Mouse (Mus musculus) kidney, postnatal 0 days (tissue): Measurements from ENCODE around the gene Cd3e. TPM values are rescaled to one million over a fixed set of nuclear protein-coding genes. Genes with fewer than 3 reads are reported as not detected.

Source experiments
- ATAC-seq: fragments of 200-750 bp; cut with Nextera tagmentation; replicated peaks from 2 replicates; pipeline ENCODE4 v1.8.0; 2017; ENCODE audit warnings: low read depth, moderate number of reproducible peaks, moderate TSS enrichment, moderate library complexity; ENCODE audit not compliant: low FRiP score
- DNase-seq: peaks from one replicate; pipeline ENCODE4 v3.0.0-alpha.2; 2016; ENCODE audit warnings: low spot score
- H3K27ac ChIP-seq: fragments of 300-500 bp; sonication (generic); 2 replicates; pipeline ENCODE4 v1.5.1; 2014; ENCODE audit warnings: mild to moderate bottlenecking
- H3K27me3 ChIP-seq: fragments of 300-500 bp; sonication (generic); 2 replicates; pipeline ENCODE4 v1.6.1; 2014; ENCODE audit warnings: low read length, mixed read lengths; ENCODE audit not compliant: insufficient read depth
- H3K36me3 ChIP-seq: fragments of 300-500 bp; sonication (generic); 2 replicates; pipeline ENCODE4 v1.6.1; 2014; ENCODE audit warnings: low read length, mixed read lengths; ENCODE audit not compliant: insufficient read depth
- H3K4me1 ChIP-seq: fragments of 300-500 bp; sonication (generic); replicated peaks from 2 replicates; pipeline ENCODE4 v1.6.1; 2014; ENCODE audit warnings: antibody characterized with exemption, low read length, mixed read lengths; ENCODE audit not compliant: insufficient read depth
- H3K4me2 ChIP-seq: fragments of 300-500 bp; sonication (generic); 2 replicates; pipeline ENCODE4 v1.6.1; 2014; ENCODE audit warnings: mild to moderate bottlenecking, low read length, moderate library complexity, mixed read lengths
- H3K4me3 ChIP-seq: fragments of 300-500 bp; sonication (generic); replicated peaks from 2 replicates; pipeline ENCODE4 v1.5.1; 2014; ENCODE audit warnings: low read depth, low read length
- H3K9ac ChIP-seq: fragments of 300-500 bp; sonication (generic); 2 replicates; pipeline ENCODE4 v1.6.1; 2014; ENCODE audit warnings: low read depth, low read length
- H3K9me3 ChIP-seq: fragments of 300-500 bp; sonication (generic); replicated peaks from 2 replicates; pipeline ENCODE4 v1.6.1; 2016; ENCODE audit warnings: low read length, inconsistent platforms, mixed read lengths
- CTCF ChIP-seq: IDR thresholded peaks from 2 replicates; pipeline ENCODE4 v1.5.1; 2016; ENCODE audit warnings: antibody characterized with exemption, low read depth, mild to moderate bottlenecking, moderate library complexity
- WGBS: fragments of 180-500 bp; shearing (Covaris S2); extraction: QIAGEN DNeasy Blood & Tissue Kit; methylation state at CpG from one replicate; pipeline ENCODE4 v1.1.7; 2014; 5-methylcytosine and 5-hydroxymethylcytosine counted together
- polyA plus RNA-seq: library from polyadenylated mRNA; unstranded; fragments of >200 nt; fragmentation: Nextera tagmentation; extraction: Ambion mirVana; gene quantifications from 2 replicates; pipeline ENCODE4 v1.2.1, GENCODE M21; 2015

Cd3e gene
- polyA plus RNA-seq = 0.08 TPM in 1 of 2 replicates, not detected in the other

GRCm38 (mm10) chr9:45009180-45010078 is at the start of gene Cd3e:
TSS of gene Cd3e (minus strand) at chr9:45009627.
- H3K4me3 ChIP-seq = no peak within 1 kb of the TSS
- no peaks in the 10 kb centered on the region for H3K9me3 ChIP-seq
- 87% methylated on average over 19 of the region's 19 CpGs for WGBS
- H3K27ac ChIP-seq = no peak within 1 kb of the TSS
- ATAC-seq (no peak), DNase-seq (no peak)
- TF ChIP-seq CTCF = no peak
- no peak within 1 kb of the TSS for H3K4me2 ChIP-seq
- H3K36me3 ChIP-seq = no peaks in the 10 kb centered on the region
- H3K27me3 ChIP-seq = no peaks in the 10 kb centered on the region
- H3K4me1 ChIP-seq = no peaks in the 10 kb centered on the region
- no peak within 1 kb of the TSS for H3K9ac ChIP-seq

GRCm38 (mm10) chr9:45058304-45058940 is 49.0 kb upstream of the Cd3e start:
- WGBS = 42% methylated on average over 5 of the region's 5 CpGs
- Histone ChIP-seq H3K4me3 (no peak overlapping the region), H3K4me2 (no peak overlapping the region), H3K27ac (no peak overlapping the region), H3K9me3 (no peaks in the 10 kb centered on the region), H3K36me3 (no peaks in the 10 kb centered on the region), H3K9ac (no peak overlapping the region), H3K27me3 (no peaks in the 10 kb centered on the region), H3K4me1 (no peaks in the 10 kb centered on the region)
- ATAC-seq (no peak), DNase-seq (no peak)
- no peak for TF ChIP-seq CTCF

- under 1% methylated on average over 33 of the region's 33 CpGs for WGBS
- Histone ChIP-seq H3K9me3 (no peaks in the 10 kb centered on the region), H3K4me2 (peak within 1 kb of the TSS; percentile 59), H3K27ac (peak within 1 kb of the TSS; percentile 87), H3K9ac (peak within 1 kb of the TSS; percentile 51), H3K4me3 (peak within 1 kb of the TSS; percentile 37), H3K4me1 (no peaks in the 10 kb centered on the region), H3K36me3 (no peaks in the 10 kb centered on the region), H3K27me3 (no peaks in the 10 kb centered on the region)
- 0 out of 2 replicates have a peak, but pooled peaks have one; percentile 26 for TF ChIP-seq CTCF
- peak; percentile 94 for DNase-seq
- ATAC-seq = peak; percentile 94
Observed at GRCm38 (mm10) chr9:45055082-45055713, 45.8 kb upstream of the Cd3e start, which contains the start of gene Mpzl3. TSS of gene Mpzl3 (plus strand) at chr9:45055186.

- Histone ChIP-seq H3K36me3 (no peaks in the 10 kb centered on the region), H3K27ac (no peak overlapping the region), H3K4me2 (no peak overlapping the region), H3K4me1 (no peaks in the 10 kb centered on the region), H3K9me3 (no peaks in the 10 kb centered on the region), H3K4me3 (no peak overlapping the region), H3K27me3 (no peaks in the 10 kb centered on the region), H3K9ac (no peak overlapping the region)
- DNase-seq (no peak), ATAC-seq (no peak)
- no peak for TF ChIP-seq CTCF
- WGBS = 84% methylated on average over 2 of the region's 2 CpGs
Observed at GRCm38 (mm10) chr9:45050301-45050700, 40.9 kb upstream of the Cd3e start.

GRCm38 (mm10) chr9:45049731-45050130 is 40.3 kb upstream of the Cd3e start:
- H3K4me1 ChIP-seq = no peaks in the 10 kb centered on the region
- no peak overlapping the region for H3K4me2 ChIP-seq
- H3K9me3 ChIP-seq = no peaks in the 10 kb centered on the region
- no peak for DNase-seq
- TF ChIP-seq CTCF = no peak
- no peaks in the 10 kb centered on the region for H3K36me3 ChIP-seq
- H3K27ac ChIP-seq = no peak overlapping the region
- H3K9ac ChIP-seq = no peak overlapping the region
- no peak overlapping the region for H3K4me3 ChIP-seq
- WGBS = 92% methylated on average over 1 of the region's 1 CpGs
- no peaks in the 10 kb centered on the region for H3K27me3 ChIP-seq
- ATAC-seq = no peak

- ATAC-seq = no peak
- Histone ChIP-seq H3K27ac (no peak overlapping the region), H3K9me3 (no peaks in the 10 kb centered on the region), H3K9ac (no peak overlapping the region), H3K4me1 (no peaks in the 10 kb centered on the region), H3K36me3 (no peaks in the 10 kb centered on the region), H3K4me3 (no peak overlapping the region), H3K4me2 (no peak overlapping the region), H3K27me3 (no peaks in the 10 kb centered on the region)
- DNase-seq = peak; percentile 67
- WGBS = 22% methylated on average over 4 of the region's 4 CpGs
- TF ChIP-seq CTCF = peak; percentile 88
Observed at GRCm38 (mm10) chr9:45048511-45048910, 39.1 kb upstream of the Cd3e start.
